Comparison of ENCODE assay signal across 8 mouse cellular contexts in the genomic region with DNA sequence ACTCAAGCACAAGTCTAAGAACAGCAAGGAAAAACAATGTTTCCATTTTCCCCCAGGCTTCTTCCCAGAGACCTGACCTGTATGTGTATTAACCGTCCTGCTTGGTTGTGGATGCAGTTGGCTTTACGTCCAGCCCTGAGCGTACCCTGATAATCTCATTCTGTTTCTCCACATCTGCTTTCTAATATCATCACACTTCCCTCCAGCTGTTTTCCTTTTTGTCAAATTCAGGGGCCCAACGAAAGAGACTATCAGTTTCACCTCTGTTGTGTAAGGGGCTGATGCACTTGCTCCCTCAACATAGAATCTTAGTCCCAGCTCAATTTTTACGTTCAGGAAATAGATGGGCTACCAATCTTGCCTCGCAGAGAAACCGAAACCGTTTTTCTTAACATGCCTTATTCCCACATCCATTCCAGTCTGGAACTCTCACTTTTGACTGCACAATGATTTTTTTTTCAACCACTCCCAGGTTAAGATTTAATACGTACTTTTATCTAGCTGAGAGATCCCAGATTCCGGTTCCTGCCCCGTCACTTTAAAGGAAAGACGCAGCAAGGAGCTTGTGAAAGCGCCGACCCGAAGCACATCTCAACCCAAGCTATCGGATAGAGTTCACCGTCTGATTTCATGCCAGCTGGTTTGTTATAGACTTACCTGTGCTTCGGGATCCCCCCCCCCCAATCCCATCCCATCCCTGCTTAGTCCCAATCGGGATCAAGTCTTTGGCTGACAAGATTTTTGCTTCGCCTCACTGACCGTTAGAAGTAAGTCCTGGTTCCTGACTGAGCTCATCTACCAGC. TPM values are rescaled to one million over a fixed set of nuclear protein-coding genes. Genes with fewer than 3 reads are reported as not detected.
DNase-seq lines count a peak whose midpoint lies in the region; ATAC-seq and TF ChIP-seq lines count a peak whose summit lies in the region.

No protein-coding gene starts in this region.

- no peak for TF ChIP-seq CTCF in liver, postnatal 0 days (IDR thresholded peaks at IDR 0.05; ENCODE audit: low read depth)

- ATAC-seq in kidney, embryonic 14.5 days (ENCODE audit: low FRiP score, low TSS enrichment) = no peak
- no peak for ATAC-seq in forebrain, embryonic 16.5 days
- no peak for ATAC-seq in liver, postnatal 0 days

- TF ChIP-seq EP300 in liver, postnatal 0 days (IDR thresholded peaks at IDR 0.05; ENCODE audit: low read depth) = no peak

- WGBS in kidney, embryonic 14.5 days = 9% methylated on average over 21 of the region's 21 CpGs
- 9% methylated on average over 21 of the region's 21 CpGs for WGBS in forebrain, embryonic 16.5 days
- WGBS in liver, postnatal 0 days (ENCODE audit: insufficient replicate concordance) = 4% methylated on average over 21 of the region's 21 CpGs

- H3K9me3 ChIP-seq in kidney, embryonic 14.5 days (ENCODE audit: control insufficient read depth, low read length) = no peaks in the 10 kb centered on the region
- H3K9me3 ChIP-seq in forebrain, embryonic 16.5 days (ENCODE audit: control insufficient read depth, low read length) = no peaks in the 10 kb centered on the region
- H3K9me3 ChIP-seq in liver, postnatal 0 days (ENCODE audit: low read length) = no peaks in the 10 kb centered on the region

- H3K4me3 ChIP-seq in kidney, embryonic 14.5 days (ENCODE audit: low read length) = peak overlapping the region; percentile 95
- H3K4me3 ChIP-seq in forebrain, embryonic 16.5 days (replicated peaks; ENCODE audit: low read length) = peak overlapping the region; percentile 83
- H3K4me3 ChIP-seq in liver, postnatal 0 days (ENCODE audit: low read depth, low read length) = peak overlapping the region; percentile 86

- peak overlapping the region; percentile 86 for H3K9ac ChIP-seq in kidney, embryonic 14.5 days (ENCODE audit: low read depth, low read length)
- peak overlapping the region; percentile 91 for H3K9ac ChIP-seq in forebrain, embryonic 16.5 days (replicated peaks; ENCODE audit: low read depth, low read length)
- H3K9ac ChIP-seq in liver, postnatal 0 days (replicated peaks) = peak overlapping the region; percentile 88

- peaks cover 19% of the 10 kb centered on the region; the same call in 1 of the 2 replicates for H3K4me1 ChIP-seq in kidney, embryonic 14.5 days (ENCODE audit: control insufficient read depth, insufficient read depth, low read length)
- H3K4me1 ChIP-seq in forebrain, embryonic 16.5 days (replicated peaks; ENCODE audit: control insufficient read depth, insufficient read depth, low read length) = peaks cover 19% of the 10 kb centered on the region
- H3K4me1 ChIP-seq in liver, postnatal 0 days (ENCODE audit: insufficient read depth) = peaks cover 42% of the 10 kb centered on the region

- peak overlapping the region; percentile 87 for H3K4me2 ChIP-seq in kidney, embryonic 14.5 days (replicated peaks; ENCODE audit: low read depth, low read length)
- H3K4me2 ChIP-seq in forebrain, embryonic 16.5 days (ENCODE audit: low read length) = peak overlapping the region; percentile 76
- H3K4me2 ChIP-seq in liver, postnatal 0 days (ENCODE audit: low read depth, low read length) = peak overlapping the region; percentile 89

- H3K27me3 ChIP-seq in kidney, embryonic 14.5 days (ENCODE audit: control insufficient read depth, insufficient read depth, low read length) = no peaks in the 10 kb centered on the region
- no peaks in the 10 kb centered on the region for H3K27me3 ChIP-seq in forebrain, embryonic 16.5 days (replicated peaks; ENCODE audit: control insufficient read depth, insufficient read depth, low read length)
- no peaks in the 10 kb centered on the region for H3K27me3 ChIP-seq in liver, postnatal 0 days (ENCODE audit: insufficient read depth, low read length)

- DNase-seq in kidney, adult 8-10 months = no peak
- DNase-seq in MN1 (ENCODE audit: low spot score) = peak; percentile 23
- DNase-seq in liver, postnatal 0 days = no peak
- DNase-seq in thymus, postnatal 25 days = peak; percentile 32
- DNase-seq in testis, postnatal 10 days (ENCODE audit: low spot score) = no peak
- no peak for DNase-seq in right cerebral cortex, postnatal 36 days (ENCODE audit: low spot score in 2 of 2)

- H3K36me3 ChIP-seq in kidney, embryonic 14.5 days (ENCODE audit: control insufficient read depth, insufficient read depth, low read length) = no peaks in the 10 kb centered on the region
- no peaks in the 10 kb centered on the region for H3K36me3 ChIP-seq in forebrain, embryonic 16.5 days (ENCODE audit: control insufficient read depth, insufficient read depth)
- H3K36me3 ChIP-seq in liver, postnatal 0 days (replicated peaks; ENCODE audit: insufficient read depth, low read length) = 0 out of 2 replicates have a peak, but pooled peaks cover 3% of the 10 kb centered on the region

- peak overlapping the region; percentile 67; the same call in 1 of the 2 replicates for H3K27ac ChIP-seq in kidney, embryonic 14.5 days (ENCODE audit: low read depth, low read length)
- no peak overlapping the region for H3K27ac ChIP-seq in forebrain, embryonic 16.5 days (ENCODE audit: low read length)
- H3K27ac ChIP-seq in liver, postnatal 0 days (ENCODE audit: low read depth) = peak overlapping the region; percentile 91

RNA-seq across cellular contexts. Expression of gene Slc25a28, which starts 1.0 kb away (rescaled TPM):
- polyA plus RNA-seq in kidney, embryonic 14.5 days (2014; fragmentation: Nextera tagmentation; extraction: Ambion mirVana) = 13.6 TPM in 2 replicates
- polyA plus RNA-seq in forebrain, embryonic 16.5 days (2015; fragmentation: Nextera tagmentation; extraction: Ambion mirVana) = 15.6 and 16.4 TPM in 2 replicates
- polyA plus RNA-seq in liver, postnatal 0 days (2015; fragmentation: Nextera tagmentation; extraction: Ambion mirVana) = 4.8 and 6.3 TPM in 2 replicates

RNA-seq across cellular contexts. Expression of gene Entpd7, which starts 15.8 kb away (rescaled TPM):
- 15.7 and 16.1 TPM in 2 replicates for polyA plus RNA-seq in kidney, embryonic 14.5 days (2014; fragmentation: Nextera tagmentation; extraction: Ambion mirVana)
- polyA plus RNA-seq in forebrain, embryonic 16.5 days (2015; fragmentation: Nextera tagmentation; extraction: Ambion mirVana) = 8.9 and 9.6 TPM in 2 replicates
- 1.9 TPM in 2 replicates for polyA plus RNA-seq in liver, postnatal 0 days (2015; fragmentation: Nextera tagmentation; extraction: Ambion mirVana)

Comparison
In these comparisons a context has a peak if more than half of its experiments do, and no peak if none do; other contexts are left out.
1. DNase-seq: peak in MN1 (single experiment) and thymus, postnatal 25 days (single experiment); none in kidney, adult 8-10 months (0 of 2), liver, postnatal 0 days (single experiment), testis, postnatal 10 days (single experiment) and right cerebral cortex, postnatal 36 days (0 of 2).
2. Peak in every context shown above with its lines, with median percentiles within 50 percentile points of each other: H3K4me2 ChIP-seq, H3K4me3 ChIP-seq and H3K9ac ChIP-seq.